Mouse (Mus musculus): ENCODE data around the gene Gja5. TPM values are rescaled to one million over a fixed set of nuclear protein-coding genes. Genes with fewer than 3 reads are reported as not detected.

Gja5 gene
- polyA plus RNA-seq, 1 experiment = 14.7 TPM

DNA sequence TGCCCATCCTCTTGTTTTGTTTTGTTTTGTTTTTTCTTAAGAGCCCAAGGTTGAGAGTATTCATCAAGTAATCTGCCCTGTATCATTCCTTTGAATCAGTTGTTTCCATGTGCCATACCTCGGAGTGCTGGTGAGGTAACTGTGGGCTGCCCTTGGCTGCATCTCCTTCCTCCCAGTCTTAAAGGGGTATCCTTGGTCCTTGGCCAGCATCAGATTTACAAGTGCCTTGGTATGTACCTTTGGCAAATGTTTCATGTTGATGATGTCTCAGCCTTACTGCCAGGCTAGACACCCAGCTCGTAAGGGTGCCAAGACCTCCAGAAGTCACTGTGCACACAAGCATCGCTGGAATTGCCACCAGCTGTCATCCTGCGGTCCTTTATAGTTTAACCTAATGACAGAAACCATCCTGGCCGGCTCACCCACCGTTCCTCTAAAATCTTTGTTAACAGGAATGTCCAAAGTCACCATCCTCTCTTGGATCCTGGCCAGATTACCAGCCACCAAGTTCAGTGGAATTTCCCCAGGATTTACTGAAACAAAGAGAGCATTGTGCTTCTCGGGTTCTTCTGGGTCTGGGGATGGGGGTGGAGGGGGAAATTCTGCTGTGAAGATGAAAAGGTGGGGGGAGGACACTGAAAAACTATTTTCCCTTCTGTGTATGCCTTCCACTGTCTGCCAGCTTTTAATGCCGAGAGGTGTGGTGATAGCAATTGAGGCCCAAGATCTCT is 147.7 kb downstream of the Gja5 start:
- Histone ChIP-seq H3K36me3 (ENCODE audit: control insufficient read depth, insufficient read depth) (no peaks in the 10 kb centered on the region), H3K4me3 (no peak overlapping the region), H3K4me2 (ENCODE audit: low read depth) (peak overlapping the region; percentile 44), H3K27me3 (ENCODE audit: control insufficient read depth, insufficient read depth, insufficient read length) (no peaks in the 10 kb centered on the region), H3ac (ENCODE audit: control insufficient read depth, insufficient read length) (no peak overlapping the region), H3K79me2 (ENCODE audit: control insufficient read depth, insufficient read depth) (no peaks in the 10 kb centered on the region)
- no peak for TF ChIP-seq POLR2A (IDR thresholded peaks at IDR 0.05; ENCODE audit: insufficient read length, low read depth)
- TF ChIP-seq MYOG (IDR thresholded peaks at IDR 0.05; ENCODE audit: control insufficient read depth in 1 of 3, insufficient read depth in 1 of 3, insufficient read length in 2 of 3, low read depth in 2 of 3) = peak in 1 of 3 experiments; percentile 71
- no peak for TF ChIP-seq CEBPB (IDR thresholded peaks at IDR 0.05; ENCODE audit: insufficient read depth, poor library complexity, severe bottlenecking)
- TF ChIP-seq MAX (IDR thresholded peaks at IDR 0.05; ENCODE audit: low read depth) = no peak
- peak; percentile 47 for TF ChIP-seq TCF12 (IDR thresholded peaks at IDR 0.05; ENCODE audit: insufficient read depth, poor library complexity, severe bottlenecking)
- no peak for TF ChIP-seq REST (IDR thresholded peaks at IDR 0.05; ENCODE audit: insufficient read depth, insufficient read length)
- TF ChIP-seq USF1 (IDR thresholded peaks at IDR 0.05; ENCODE audit: low read depth) = no peak
- peak in 2 of 3 experiments; percentile 5 to 83 for TF ChIP-seq MYOD1 (IDR thresholded peaks at IDR 0.05; ENCODE audit: control insufficient read depth in 1 of 3, insufficient read length in 2 of 3, low read depth in 2 of 3)

DNA sequence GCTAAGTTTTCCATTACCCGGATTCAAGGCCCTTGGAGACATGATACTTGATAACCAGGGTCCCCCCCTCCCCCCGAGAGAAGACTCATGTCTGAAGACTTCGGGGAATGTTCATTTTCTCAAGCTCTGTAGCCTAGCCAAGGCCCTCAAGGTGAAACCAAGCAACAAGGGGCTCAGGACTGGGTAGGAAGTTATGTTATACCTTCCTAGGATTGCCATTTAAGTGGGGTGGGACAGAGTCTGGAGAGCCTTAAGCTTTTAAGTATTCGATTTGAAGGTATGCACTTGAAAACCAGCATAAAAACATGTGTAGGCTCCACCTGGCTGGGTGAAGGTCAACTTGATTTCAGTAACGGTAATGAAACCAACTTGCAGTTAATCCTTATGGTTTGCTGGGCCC is 154.2 kb downstream of the Gja5 start:
- Histone ChIP-seq H3K4me3 (no peak overlapping the region), H3K79me2 (ENCODE audit: control insufficient read depth, insufficient read depth) (no peaks in the 10 kb centered on the region), H3K4me2 (ENCODE audit: low read depth) (no peak overlapping the region), H3K36me3 (ENCODE audit: control insufficient read depth, insufficient read depth) (no peaks in the 10 kb centered on the region), H3ac (ENCODE audit: control insufficient read depth, insufficient read length) (no peak overlapping the region), H3K27me3 (ENCODE audit: control insufficient read depth, insufficient read depth, insufficient read length) (no peaks in the 10 kb centered on the region)
- TF ChIP-seq MYOD1 (IDR thresholded peaks at IDR 0.05; ENCODE audit: control insufficient read depth in 1 of 3, insufficient read length in 2 of 3, low read depth in 2 of 3) (no peak), USF1 (IDR thresholded peaks at IDR 0.05; ENCODE audit: low read depth) (no peak), POLR2AphosphoS2 (IDR thresholded peaks at IDR 0.05; ENCODE audit: insufficient read length, low read depth) (no peak), TCF3 (IDR thresholded peaks at IDR 0.05; ENCODE audit: insufficient read length, low read depth) (no peak), TCF12 (IDR thresholded peaks at IDR 0.05; ENCODE audit: insufficient read depth, poor library complexity, severe bottlenecking) (no peak), REST (IDR thresholded peaks at IDR 0.05; ENCODE audit: insufficient read depth, insufficient read length) (no peak), MYOG (IDR thresholded peaks at IDR 0.05; ENCODE audit: control insufficient read depth in 1 of 3, insufficient read depth in 1 of 3, insufficient read length in 2 of 3, low read depth in 2 of 3) (no peak), MAX (IDR thresholded peaks at IDR 0.05; ENCODE audit: low read depth) (no peak), E2F4 (IDR thresholded peaks at IDR 0.05; ENCODE audit: insufficient read depth) (no peak), SRF (IDR thresholded peaks at IDR 0.05; ENCODE audit: control insufficient read depth, insufficient read length, low read depth) (no peak), CEBPB (IDR thresholded peaks at IDR 0.05; ENCODE audit: insufficient read depth, poor library complexity, severe bottlenecking) (no peak), POLR2A (IDR thresholded peaks at IDR 0.05; ENCODE audit: insufficient read length, low read depth) (no peak)

DNA sequence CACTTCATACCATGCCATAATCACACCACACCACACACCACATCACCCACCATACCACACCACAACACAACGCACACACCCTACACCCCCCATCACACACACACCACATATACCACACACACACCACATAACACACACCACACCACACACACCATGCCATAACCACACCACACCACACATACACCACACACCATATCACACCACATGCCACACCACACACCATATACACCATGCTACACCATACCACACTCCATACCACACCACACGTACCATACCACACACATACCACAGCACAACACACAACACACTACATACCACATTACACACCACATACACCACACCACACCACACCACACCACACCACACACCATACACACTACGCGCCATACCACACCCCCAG is 155.6 kb downstream of the Gja5 start:
- Histone ChIP-seq H3K79me2 (ENCODE audit: control insufficient read depth, insufficient read depth) (no peaks in the 10 kb centered on the region), H3K4me3 (no peak overlapping the region), H3K36me3 (ENCODE audit: control insufficient read depth, insufficient read depth) (no peaks in the 10 kb centered on the region), H3K27me3 (ENCODE audit: control insufficient read depth, insufficient read depth, insufficient read length) (no peaks in the 10 kb centered on the region), H3ac (ENCODE audit: control insufficient read depth, insufficient read length) (no peak overlapping the region), H3K4me2 (ENCODE audit: low read depth) (no peak overlapping the region)
- TF ChIP-seq MAX (IDR thresholded peaks at IDR 0.05; ENCODE audit: low read depth) (no peak), MYOD1 (IDR thresholded peaks at IDR 0.05; ENCODE audit: control insufficient read depth in 1 of 3, insufficient read length in 2 of 3, low read depth in 2 of 3) (no peak), MYOG (IDR thresholded peaks at IDR 0.05; ENCODE audit: control insufficient read depth in 1 of 3, insufficient read depth in 1 of 3, insufficient read length in 2 of 3, low read depth in 2 of 3) (peak in 1 of 3 experiments; percentile 27), TCF12 (IDR thresholded peaks at IDR 0.05; ENCODE audit: insufficient read depth, poor library complexity, severe bottlenecking) (no peak), REST (IDR thresholded peaks at IDR 0.05; ENCODE audit: insufficient read depth, insufficient read length) (no peak), POLR2AphosphoS2 (IDR thresholded peaks at IDR 0.05; ENCODE audit: insufficient read length, low read depth) (no peak), POLR2A (IDR thresholded peaks at IDR 0.05; ENCODE audit: insufficient read length, low read depth) (no peak)

DNA sequence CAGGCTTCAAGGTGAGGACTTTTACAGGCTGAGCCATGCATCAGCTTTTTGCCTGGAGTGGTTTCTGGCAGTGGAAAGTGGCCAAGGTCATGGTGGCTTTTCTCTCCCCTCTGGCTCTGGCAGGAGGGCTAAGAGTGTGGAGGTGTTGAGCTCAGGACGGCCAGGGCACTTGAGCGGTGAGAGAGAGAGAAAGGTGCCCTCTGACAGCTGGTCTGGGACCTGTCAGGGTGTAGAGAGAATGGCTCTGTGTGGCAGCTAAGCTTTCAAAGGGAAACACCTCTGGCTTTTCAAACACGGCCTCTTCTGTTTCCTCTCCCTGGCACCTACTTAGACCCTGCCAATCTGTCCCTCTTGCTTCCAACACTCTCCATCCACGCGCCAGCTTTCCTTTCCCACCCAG is 158.3 kb downstream of the Gja5 start:
- Histone ChIP-seq H3K79me2 (ENCODE audit: control insufficient read depth, insufficient read depth) (no peaks in the 10 kb centered on the region), H3K4me2 (ENCODE audit: low read depth) (no peak overlapping the region), H3K36me3 (ENCODE audit: control insufficient read depth, insufficient read depth) (no peaks in the 10 kb centered on the region), H3K4me3 (no peak overlapping the region), H3ac (ENCODE audit: control insufficient read depth, insufficient read length) (no peak overlapping the region), H3K27me3 (ENCODE audit: control insufficient read depth, insufficient read depth, insufficient read length) (no peaks in the 10 kb centered on the region)
- no peak for TF ChIP-seq MAX (IDR thresholded peaks at IDR 0.05; ENCODE audit: low read depth)
- TF ChIP-seq TCF3 (IDR thresholded peaks at IDR 0.05; ENCODE audit: insufficient read length, low read depth) = no peak
- no peak for TF ChIP-seq POLR2AphosphoS2 (IDR thresholded peaks at IDR 0.05; ENCODE audit: insufficient read length, low read depth)
- no peak for TF ChIP-seq USF1 (IDR thresholded peaks at IDR 0.05; ENCODE audit: low read depth)
- no peak for TF ChIP-seq POLR2A (IDR thresholded peaks at IDR 0.05; ENCODE audit: insufficient read length, low read depth)
- TF ChIP-seq E2F4 (IDR thresholded peaks at IDR 0.05; ENCODE audit: insufficient read depth) = no peak
- no peak for TF ChIP-seq TCF12 (IDR thresholded peaks at IDR 0.05; ENCODE audit: insufficient read depth, poor library complexity, severe bottlenecking)
- TF ChIP-seq MYOD1 (IDR thresholded peaks at IDR 0.05; ENCODE audit: control insufficient read depth in 1 of 3, insufficient read length in 2 of 3, low read depth in 2 of 3) = no peak
- no peak for TF ChIP-seq CEBPB (IDR thresholded peaks at IDR 0.05; ENCODE audit: insufficient read depth, poor library complexity, severe bottlenecking)
- TF ChIP-seq SRF (IDR thresholded peaks at IDR 0.05; ENCODE audit: control insufficient read depth, insufficient read length, low read depth) = no peak
- no peak for TF ChIP-seq MYOG (IDR thresholded peaks at IDR 0.05; ENCODE audit: control insufficient read depth in 1 of 3, insufficient read depth in 1 of 3, insufficient read length in 2 of 3, low read depth in 2 of 3)
- no peak for TF ChIP-seq REST (IDR thresholded peaks at IDR 0.05; ENCODE audit: insufficient read depth, insufficient read length)

All from myocyte (in vitro differentiated cells).